ENCODE assay signal across 8 mouse cellular contexts in genomic region chr9:44602766-44603165, GRCm38 (mm10). TPM values are rescaled to one million over a fixed set of nuclear protein-coding genes. Genes with fewer than 3 reads are reported as not detected.
DNase-seq lines count a peak whose midpoint lies in the region; ATAC-seq lines count a peak whose summit lies in the region.

No protein-coding gene starts in this region.

- no peaks in the 10 kb centered on the region for H3K27me3 ChIP-seq in lung, embryonic 16.5 days (ENCODE audit: control insufficient read depth, insufficient read depth, low read depth, low read length)
- H3K27me3 ChIP-seq in embryonic facial prominence, embryonic 14.5 days (replicated peaks; ENCODE audit: control insufficient read depth, insufficient read depth, low read length) = no peaks in the 10 kb centered on the region
- H3K27me3 ChIP-seq in limb, embryonic 12.5 days = no peaks in the 10 kb centered on the region
- H3K27me3 ChIP-seq in stomach, embryonic 14.5 days (ENCODE audit: control insufficient read depth, insufficient read depth, low read length) = no peaks in the 10 kb centered on the region

- peak overlapping the region; percentile 100 for H3K4me3 ChIP-seq in lung, embryonic 16.5 days (ENCODE audit: low read length)
- H3K4me3 ChIP-seq in embryonic facial prominence, embryonic 14.5 days (ENCODE audit: low read depth, low read length) = peak overlapping the region; percentile 100
- H3K4me3 ChIP-seq in limb, embryonic 12.5 days (replicated peaks) = peak overlapping the region; percentile 98
- H3K4me3 ChIP-seq in stomach, embryonic 14.5 days (ENCODE audit: low read depth, low read length) = peak overlapping the region; percentile 99

- H3K9ac ChIP-seq in lung, embryonic 16.5 days (ENCODE audit: low read length) = peak overlapping the region; percentile 100
- peak overlapping the region; percentile 50 for H3K9ac ChIP-seq in embryonic facial prominence, embryonic 14.5 days (ENCODE audit: low read depth, low read length)
- 0 out of 2 replicates have a peak overlapping the region, but pooled peaks have one; percentile 100 for H3K9ac ChIP-seq in limb, embryonic 12.5 days (replicated peaks)
- no peak overlapping the region for H3K9ac ChIP-seq in stomach, embryonic 14.5 days (replicated peaks; ENCODE audit: low read depth, low read length)

- H3K27ac ChIP-seq in lung, embryonic 16.5 days (ENCODE audit: low read length) = peak overlapping the region; percentile 65
- H3K27ac ChIP-seq in embryonic facial prominence, embryonic 14.5 days (replicated peaks; ENCODE audit: low read depth, low read length) = peak overlapping the region; percentile 100; the same call in 1 of the 2 replicates
- H3K27ac ChIP-seq in limb, embryonic 12.5 days = peak overlapping the region; percentile 99
- no peak overlapping the region for H3K27ac ChIP-seq in stomach, embryonic 14.5 days (ENCODE audit: low read length)

- H3K4me2 ChIP-seq in lung, embryonic 16.5 days (ENCODE audit: low read depth, low read length) = peak overlapping the region; percentile 72
- peak overlapping the region; percentile 72 for H3K4me2 ChIP-seq in embryonic facial prominence, embryonic 14.5 days (ENCODE audit: low read depth, low read length)
- peak overlapping the region; percentile 76 for H3K4me2 ChIP-seq in limb, embryonic 12.5 days
- H3K4me2 ChIP-seq in stomach, embryonic 14.5 days (replicated peaks; ENCODE audit: low read depth, low read length) = peak overlapping the region; percentile 76

- DNase-seq in lung, postnatal 10 days = no peak
- DNase-seq in embryonic facial prominence, embryonic 14.5 days (ENCODE audit: low spot score) = no peak
- DNase-seq in right cerebral cortex, adult 18-20 months = no peak
- no peak for DNase-seq in cerebellum, adult 18-20 months
- DNase-seq in left cerebral cortex, postnatal 25 days (ENCODE audit: low spot score in 2 of 2) = no peak

- ATAC-seq in lung, embryonic 16.5 days (ENCODE audit: low read depth) = no peak
- ATAC-seq in embryonic facial prominence, embryonic 14.5 days (ENCODE audit: low read depth) = no peak
- ATAC-seq in limb, embryonic 12.5 days (ENCODE audit: insufficient number of reproducible peaks, insufficient read depth, low FRiP score, low TSS enrichment, low read depth) = no peak
- ATAC-seq in stomach, embryonic 14.5 days (ENCODE audit: insufficient number of reproducible peaks, insufficient read depth, low FRiP score, low read depth) = no peak

- peaks cover 3% of the 10 kb centered on the region; the same call in 1 of the 2 replicates for H3K36me3 ChIP-seq in lung, embryonic 16.5 days (ENCODE audit: control insufficient read depth, insufficient read depth, low read length)
- H3K36me3 ChIP-seq in embryonic facial prominence, embryonic 14.5 days (ENCODE audit: control insufficient read depth, insufficient read depth, low read length) = peaks cover 10% of the 10 kb centered on the region
- peaks cover 6% of the 10 kb centered on the region for H3K36me3 ChIP-seq in limb, embryonic 12.5 days
- peaks cover 6% of the 10 kb centered on the region for H3K36me3 ChIP-seq in stomach, embryonic 14.5 days (ENCODE audit: control insufficient read depth, insufficient read depth, low read length)

- intact Hi-C loops in left cerebral cortex, postnatal 25 days (cut with DNase I) = no loop called here

- peaks cover 26% of the 10 kb centered on the region for H3K4me1 ChIP-seq in lung, embryonic 16.5 days (replicated peaks; ENCODE audit: control insufficient read depth, insufficient read depth, low read length)
- peaks cover 24% of the 10 kb centered on the region for H3K4me1 ChIP-seq in embryonic facial prominence, embryonic 14.5 days (ENCODE audit: control insufficient read depth, insufficient read depth, low read length)
- peaks cover 34% of the 10 kb centered on the region for H3K4me1 ChIP-seq in limb, embryonic 12.5 days (replicated peaks)
- peaks cover 15% of the 10 kb centered on the region for H3K4me1 ChIP-seq in stomach, embryonic 14.5 days (ENCODE audit: control insufficient read depth, insufficient read depth, low read length)

- 64% methylated on average over 6 of the region's 6 CpGs for WGBS in lung, embryonic 16.5 days
- WGBS in embryonic facial prominence, embryonic 14.5 days = 69% methylated on average over 6 of the region's 6 CpGs
- 71% methylated on average over 6 of the region's 6 CpGs for WGBS in limb, embryonic 12.5 days
- 70% methylated on average over 6 of the region's 6 CpGs for WGBS in stomach, embryonic 14.5 days

- no peaks in the 10 kb centered on the region for H3K9me3 ChIP-seq in lung, embryonic 16.5 days (ENCODE audit: control insufficient read depth, low read length)
- no peaks in the 10 kb centered on the region for H3K9me3 ChIP-seq in embryonic facial prominence, embryonic 14.5 days (ENCODE audit: control insufficient read depth, low read length)
- H3K9me3 ChIP-seq in limb, embryonic 12.5 days = no peaks in the 10 kb centered on the region
- H3K9me3 ChIP-seq in stomach, embryonic 14.5 days (ENCODE audit: control insufficient read depth, low read depth, low read length) = no peaks in the 10 kb centered on the region

RNA-seq across cellular contexts. Expression of gene Ddx6, which starts 1.9 kb away (rescaled TPM):
- 15.2 and 16.5 TPM in 2 replicates for polyA plus RNA-seq in lung, embryonic 16.5 days (2015; fragmentation: Nextera tagmentation; extraction: Ambion mirVana)
- 16.1 and 18.2 TPM in 2 replicates for polyA plus RNA-seq in embryonic facial prominence, embryonic 14.5 days (2014; fragmentation: Nextera tagmentation; extraction: Ambion mirVana)
- 26.3 and 32.6 TPM in 2 replicates for polyA plus RNA-seq in limb, embryonic 12.5 days (2016; fragmentation: Nextera tagmentation; extraction: Ambion mirVana)
- 31.1 and 39.0 TPM in 2 replicates for polyA plus RNA-seq in stomach, embryonic 14.5 days (2014; fragmentation: Nextera tagmentation; extraction: Ambion mirVana)
- 100 to 1,000 TPM; 131 to 134 TPM for total RNA-seq in left cerebral cortex, postnatal 25 days (2021)

RNA-seq across cellular contexts. Expression of gene Cxcr5, which starts 41.1 kb away (rescaled TPM):
- polyA plus RNA-seq in lung, embryonic 16.5 days (2015; fragmentation: Nextera tagmentation; extraction: Ambion mirVana) = 0.08 and 0.29 TPM in 2 replicates
- 0.13 and 0.35 TPM in 2 replicates for polyA plus RNA-seq in embryonic facial prominence, embryonic 14.5 days (2014; fragmentation: Nextera tagmentation; extraction: Ambion mirVana)
- polyA plus RNA-seq in limb, embryonic 12.5 days (2016; fragmentation: Nextera tagmentation; extraction: Ambion mirVana) = not detected in 2 replicates
- polyA plus RNA-seq in stomach, embryonic 14.5 days (2014; fragmentation: Nextera tagmentation; extraction: Ambion mirVana) = 0.13 and 0.27 TPM in 2 replicates
- total RNA-seq in left cerebral cortex, postnatal 25 days (2021) = not detected
